Mouse (Mus musculus): ENCODE results near the gene Hltf. TPM values are rescaled to one million over a fixed set of nuclear protein-coding genes. Genes with fewer than 3 reads are reported as not detected.
A peak's percentile ranks its signal among the peaks of the same experiment; 100 is the strongest.

Gene Hltf
- polyA plus RNA-seq, 1 experiment: 2.0 TPM

GRCm38 (mm10) chr3:20142576-20142975 lies 85.0 kb downstream of the Hltf start:
- no peak overlapping the region for H3K4me3 ChIP-seq (replicated peaks)
- no peak for TF ChIP-seq FLI1 (IDR thresholded peaks at IDR 0.05; ENCODE audit: low read length)
- TF ChIP-seq GATA1 (IDR thresholded peaks at IDR 0.05; ENCODE audit: borderline replicate concordance, low read length): no peak
- H3K36me3 ChIP-seq (replicated peaks; ENCODE audit: low read length): peaks cover 82% of the 10 kb centered on the region
- H3K4me1 ChIP-seq: peaks cover 59% of the 10 kb centered on the region
- H3K27me3 ChIP-seq (replicated peaks): no peaks in the 10 kb centered on the region
- no peaks in the 10 kb centered on the region for H3K9me3 ChIP-seq

- peaks cover 87% of the 10 kb centered on the region for H3K36me3 ChIP-seq (replicated peaks; ENCODE audit: low read length)
- H3K9me3 ChIP-seq: no peaks in the 10 kb centered on the region
- peaks cover 47% of the 10 kb centered on the region for H3K4me1 ChIP-seq
- no peaks in the 10 kb centered on the region for H3K27me3 ChIP-seq (replicated peaks)
- no peak overlapping the region for H3K4me3 ChIP-seq (replicated peaks)
- TF ChIP-seq FLI1 (IDR thresholded peaks at IDR 0.05; ENCODE audit: low read length): no peak
- no peak for TF ChIP-seq GATA1 (IDR thresholded peaks at IDR 0.05; ENCODE audit: borderline replicate concordance, low read length)
Observed at GRCm38 (mm10) chr3:20143726-20144125, 86.1 kb downstream of the Hltf start.

GRCm38 (mm10) chr3:20144401-20144800 lies 86.8 kb downstream of the Hltf start:
- TF ChIP-seq GATA1 (IDR thresholded peaks at IDR 0.05; ENCODE audit: borderline replicate concordance, low read length): no peak
- TF ChIP-seq FLI1 (IDR thresholded peaks at IDR 0.05; ENCODE audit: low read length): no peak
- H3K9me3 ChIP-seq: no peaks in the 10 kb centered on the region
- no peak overlapping the region for H3K4me3 ChIP-seq (replicated peaks)
- no peaks in the 10 kb centered on the region for H3K27me3 ChIP-seq (replicated peaks)
- peaks cover 87% of the 10 kb centered on the region for H3K36me3 ChIP-seq (replicated peaks; ENCODE audit: low read length)
- peaks cover 40% of the 10 kb centered on the region for H3K4me1 ChIP-seq

GRCm38 (mm10) chr3:20145696-20146113 lies 88.1 kb downstream of the Hltf start:
- H3K4me3 ChIP-seq (replicated peaks): no peak overlapping the region
- TF ChIP-seq GATA1 (IDR thresholded peaks at IDR 0.05; ENCODE audit: borderline replicate concordance, low read length) (no peak), FLI1 (IDR thresholded peaks at IDR 0.05; ENCODE audit: low read length) (no peak)
- peaks cover 32% of the 10 kb centered on the region for H3K4me1 ChIP-seq
- H3K36me3 ChIP-seq (replicated peaks; ENCODE audit: low read length): peaks cover 87% of the 10 kb centered on the region
- no peaks in the 10 kb centered on the region for H3K27me3 ChIP-seq (replicated peaks)
- no peaks in the 10 kb centered on the region for H3K9me3 ChIP-seq

GRCm38 (mm10) chr3:20146884-20147395 lies 89.3 kb downstream of the Hltf start:
- TF ChIP-seq FLI1 (IDR thresholded peaks at IDR 0.05; ENCODE audit: low read length) (no peak), GATA1 (IDR thresholded peaks at IDR 0.05; ENCODE audit: borderline replicate concordance, low read length) (no peak)
- Histone ChIP-seq H3K36me3 (replicated peaks; ENCODE audit: low read length) (peaks cover 88% of the 10 kb centered on the region), H3K4me1 (peaks cover 23% of the 10 kb centered on the region), H3K4me3 (replicated peaks) (no peak overlapping the region), H3K27me3 (replicated peaks) (no peaks in the 10 kb centered on the region), H3K9me3 (no peaks in the 10 kb centered on the region)

GRCm38 (mm10) chr3:20147647-20148046 lies 90.0 kb downstream of the Hltf start:
- peaks cover 89% of the 10 kb centered on the region for H3K36me3 ChIP-seq (replicated peaks; ENCODE audit: low read length)
- H3K4me1 ChIP-seq: peaks cover 20% of the 10 kb centered on the region
- H3K27me3 ChIP-seq (replicated peaks): no peaks in the 10 kb centered on the region
- no peaks in the 10 kb centered on the region for H3K9me3 ChIP-seq
- no peak for TF ChIP-seq GATA1 (IDR thresholded peaks at IDR 0.05; ENCODE audit: borderline replicate concordance, low read length)
- TF ChIP-seq FLI1 (IDR thresholded peaks at IDR 0.05; ENCODE audit: low read length): no peak
- no peak overlapping the region for H3K4me3 ChIP-seq (replicated peaks)

GRCm38 (mm10) chr3:20150511-20150910 lies 92.9 kb downstream of the Hltf start:
- Histone ChIP-seq H3K9me3 (no peaks in the 10 kb centered on the region), H3K27me3 (replicated peaks) (no peaks in the 10 kb centered on the region), H3K36me3 (replicated peaks; ENCODE audit: low read length) (peaks cover 70% of the 10 kb centered on the region), H3K4me1 (peaks cover 28% of the 10 kb centered on the region), H3K4me3 (replicated peaks) (no peak overlapping the region)
- TF ChIP-seq GATA1 (IDR thresholded peaks at IDR 0.05; ENCODE audit: borderline replicate concordance, low read length): no peak
- no peak for TF ChIP-seq FLI1 (IDR thresholded peaks at IDR 0.05; ENCODE audit: low read length)

GRCm38 (mm10) chr3:20151651-20152050 lies 94.0 kb downstream of the Hltf start:
- TF ChIP-seq GATA1 (IDR thresholded peaks at IDR 0.05; ENCODE audit: borderline replicate concordance, low read length): no peak
- no peak for TF ChIP-seq FLI1 (IDR thresholded peaks at IDR 0.05; ENCODE audit: low read length)
- peaks cover 30% of the 10 kb centered on the region for H3K4me1 ChIP-seq
- H3K36me3 ChIP-seq (replicated peaks; ENCODE audit: low read length): peaks cover 63% of the 10 kb centered on the region
- H3K9me3 ChIP-seq: no peaks in the 10 kb centered on the region
- no peaks in the 10 kb centered on the region for H3K27me3 ChIP-seq (replicated peaks)
- H3K4me3 ChIP-seq (replicated peaks): no peak overlapping the region

GRCm38 (mm10) chr3:20154531-20155367 lies 97.1 kb downstream of the Hltf start, which contains the start of gene Gyg:
Gene Gyg, minus strand, starts transcription at chr3:20155317.
- no peaks in the 10 kb centered on the region for H3K27me3 ChIP-seq (replicated peaks)
- peaks cover 5% of the 10 kb centered on the region; the same call in 1 of the 2 replicates for H3K9me3 ChIP-seq
- H3K4me3 ChIP-seq (replicated peaks): peak within 1 kb of the TSS; percentile 95
- peaks cover 34% of the 10 kb centered on the region for H3K4me1 ChIP-seq
- peaks cover 44% of the 10 kb centered on the region for H3K36me3 ChIP-seq (replicated peaks; ENCODE audit: low read length)
- TF ChIP-seq FLI1 (IDR thresholded peaks at IDR 0.05; ENCODE audit: low read length) (no peak), GATA1 (IDR thresholded peaks at IDR 0.05; ENCODE audit: borderline replicate concordance, low read length) (no peak)

- H3K36me3 ChIP-seq (replicated peaks; ENCODE audit: low read length): peaks cover 38% of the 10 kb centered on the region
- peaks cover 10% of the 10 kb centered on the region for H3K9me3 ChIP-seq
- peak overlapping the region; percentile 95 for H3K4me3 ChIP-seq (replicated peaks)
- H3K27me3 ChIP-seq (replicated peaks): no peaks in the 10 kb centered on the region
- TF ChIP-seq GATA1 (IDR thresholded peaks at IDR 0.05; ENCODE audit: borderline replicate concordance, low read length) (no peak), FLI1 (IDR thresholded peaks at IDR 0.05; ENCODE audit: low read length) (no peak)
- peaks cover 34% of the 10 kb centered on the region for H3K4me1 ChIP-seq
Observed at GRCm38 (mm10) chr3:20155476-20155875, 97.9 kb downstream of the Hltf start.

Data from megakaryocyte, embryonic 14.5 days (primary cell).